Mouse (Mus musculus): ENCODE measurements around the gene Spdye4c. TPM values are rescaled to one million over a fixed set of nuclear protein-coding genes. Genes with fewer than 3 reads are reported as not detected.

The Spdye4c gene
- total RNA-seq, 2 experiments from 2014 or later = not detected

GRCm38 (mm10) chr2:128609286-128609685, 18.3 kb downstream of the Spdye4c start:
- peak; percentile 6 for DNase-seq

DNA sequence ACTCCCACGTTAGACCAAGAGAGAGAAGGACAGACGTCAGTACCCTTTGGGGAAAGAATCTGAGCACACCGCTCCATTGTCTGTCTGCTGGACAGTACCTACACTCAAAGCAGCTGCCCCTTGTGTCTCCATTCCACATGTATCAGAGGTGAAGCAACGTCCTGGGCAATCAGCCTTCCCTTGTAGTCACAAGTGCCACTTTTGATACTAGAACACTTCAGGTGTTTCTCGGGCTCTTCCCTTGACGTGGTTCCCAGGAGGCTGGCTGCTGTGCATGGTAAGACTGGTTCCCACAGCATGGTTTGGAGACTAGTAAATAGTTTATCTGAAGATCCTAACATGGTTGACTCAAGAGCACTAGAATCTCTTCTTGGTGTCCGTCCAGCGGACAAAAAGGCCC, 20.2 kb downstream of the Spdye4c start:
- no peak for DNase-seq

GRCm38 (mm10) chr2:128612275-128612674, 21.3 kb downstream of the Spdye4c start:
- DNase-seq = peak; percentile 51

DNA sequence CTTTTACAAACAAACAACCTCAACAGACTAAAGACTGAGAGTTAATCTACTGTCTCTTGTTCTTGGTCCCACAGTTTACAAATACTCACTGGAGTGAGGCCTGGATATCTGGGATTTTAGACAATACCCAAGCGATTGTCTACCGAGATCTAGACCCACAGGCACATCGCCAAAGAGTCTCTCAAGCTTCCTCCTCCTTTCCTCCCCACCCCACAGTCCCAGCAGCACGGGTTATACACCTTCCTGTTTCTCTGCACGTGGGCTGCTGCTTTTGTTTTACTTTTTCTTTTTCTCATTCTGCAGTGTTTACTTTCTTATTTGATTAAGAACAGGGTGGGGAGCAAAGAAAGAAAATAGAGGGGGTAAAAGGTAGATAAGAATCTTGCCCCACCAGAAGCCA, 22.4 kb downstream of the Spdye4c start:
- DNase-seq = no peak

DNA sequence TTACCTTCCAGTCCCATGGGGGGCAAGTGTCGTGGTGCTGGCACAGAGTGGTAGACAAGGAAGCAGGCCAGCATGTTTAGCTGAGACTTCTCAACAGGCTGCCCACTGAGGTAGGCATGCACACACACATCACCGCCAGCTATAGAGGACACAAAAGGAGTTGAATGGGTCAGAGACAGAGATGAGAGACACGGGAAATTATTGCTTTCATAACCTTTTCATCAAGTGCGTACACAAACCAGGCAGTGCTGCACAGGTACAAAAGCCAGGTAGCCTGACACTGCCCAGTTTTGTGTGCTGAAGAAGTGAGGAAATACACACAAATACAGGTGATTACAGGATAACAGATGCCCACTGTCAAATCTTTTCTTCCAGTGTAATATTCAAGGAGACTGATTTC, 24.4 kb downstream of the Spdye4c start:
- no peak for DNase-seq

- DNase-seq = no peak
Observed at GRCm38 (mm10) chr2:128620578-128620977, 29.6 kb downstream of the Spdye4c start.

Other genes with a start within 250 kb of the Spdye4c start
- 10 to 100 TPM; 60.5 to 85.7 TPM for gene Anapc1, start 96.2 kb downstream of the Spdye4c start, total RNA-seq (2021)
- gene Mertk, start 107.7 kb downstream of the Spdye4c start, total RNA-seq (2021) = 10 to 100 TPM in 1 of 2 experiments, 1 to 10 TPM in 1; 10.0 to 12.9 TPM
- 10 to 100 TPM; 33.2 to 37.1 TPM for gene Tmem87b, start 226.9 kb downstream of the Spdye4c start, total RNA-seq (2021)

Measured in adrenal gland, postnatal 10 days (tissue).